Mouse (Mus musculus) urinary bladder, postnatal 14 days (tissue): ENCODE results near the gene Abca2.

Experiments used
- DNase-seq: peaks from one replicate; pipeline ENCODE4 v3.0.0; 2021; ENCODE audit warnings: low spot score

Gene Abca2

GRCm38 (mm10) chr2:25425481-25425880 is 3.0 kb upstream of the Abca2 start:
- DNase-seq: no peak

GRCm38 (mm10) chr2:25426721-25427191 is 1.7 kb upstream of the Abca2 start:
- peak; percentile 73 for DNase-seq

- DNase-seq: no peak
These were observed 1.2 kb upstream of the Abca2 start for GRCm38 (mm10) chr2:25427256-25427655.

- DNase-seq: no peak
These were observed 1.1 kb downstream of the Abca2 start for GRCm38 (mm10) chr2:25429435-25430180.

- no peak for DNase-seq
These were observed 2.1 kb downstream of the Abca2 start for GRCm38 (mm10) chr2:25430395-25431233.

- no peak for DNase-seq
These were observed 2.9 kb downstream of the Abca2 start for GRCm38 (mm10) chr2:25431308-25431855.

GRCm38 (mm10) chr2:25432326-25433098 is 4.0 kb downstream of the Abca2 start:
- DNase-seq: no peak

GRCm38 (mm10) chr2:25433101-25433500 is 4.6 kb downstream of the Abca2 start:
- DNase-seq: no peak

- DNase-seq: no peak
These were observed 5.8 kb downstream of the Abca2 start for GRCm38 (mm10) chr2:25434292-25434691.

- no peak for DNase-seq
These were observed 7.8 kb downstream of the Abca2 start for GRCm38 (mm10) chr2:25436286-25436820.

- no peak for DNase-seq
These were observed 12.6 kb downstream of the Abca2 start for GRCm38 (mm10) chr2:25441067-25441466.

GRCm38 (mm10) chr2:25442682-25443081 is 14.2 kb downstream of the Abca2 start:
- no peak for DNase-seq

GRCm38 (mm10) chr2:25450853-25451647 is 22.5 kb downstream of the Abca2 start:
- DNase-seq: no peak

GRCm38 (mm10) chr2:25452951-25453350 is 24.4 kb downstream of the Abca2 start:
- no peak for DNase-seq

GRCm38 (mm10) chr2:25456205-25456953 is 27.9 kb downstream of the Abca2 start, which contains the start of gene Clic3:
Clic3 (plus strand) TSS chr2:25456838.
- DNase-seq: peak; percentile 57

- no peak for DNase-seq
These were observed 28.8 kb downstream of the Abca2 start for GRCm38 (mm10) chr2:25457022-25457896.

- peak; percentile 83 for DNase-seq
These were observed 30.4 kb downstream of the Abca2 start for GRCm38 (mm10) chr2:25458911-25459310.

- peak; percentile 36 for DNase-seq
These were observed 31.6 kb downstream of the Abca2 start for GRCm38 (mm10) chr2:25460135-25460534.
